Mouse (Mus musculus) monocyte, adult 2 months (primary cell): Measurements from ENCODE around the gene Sdc4.
A peak's percentile ranks its signal among the peaks of the same experiment; 100 is the strongest.

ENCODE experiments used
- DNase-seq, 2 experiments: peaks; one replicate each; pipeline ENCODE4 v3.0.0; 2022; ENCODE audit warnings: low spot score in 2 of 2, low read depth in 1 of 2

Sdc4 gene

DNA sequence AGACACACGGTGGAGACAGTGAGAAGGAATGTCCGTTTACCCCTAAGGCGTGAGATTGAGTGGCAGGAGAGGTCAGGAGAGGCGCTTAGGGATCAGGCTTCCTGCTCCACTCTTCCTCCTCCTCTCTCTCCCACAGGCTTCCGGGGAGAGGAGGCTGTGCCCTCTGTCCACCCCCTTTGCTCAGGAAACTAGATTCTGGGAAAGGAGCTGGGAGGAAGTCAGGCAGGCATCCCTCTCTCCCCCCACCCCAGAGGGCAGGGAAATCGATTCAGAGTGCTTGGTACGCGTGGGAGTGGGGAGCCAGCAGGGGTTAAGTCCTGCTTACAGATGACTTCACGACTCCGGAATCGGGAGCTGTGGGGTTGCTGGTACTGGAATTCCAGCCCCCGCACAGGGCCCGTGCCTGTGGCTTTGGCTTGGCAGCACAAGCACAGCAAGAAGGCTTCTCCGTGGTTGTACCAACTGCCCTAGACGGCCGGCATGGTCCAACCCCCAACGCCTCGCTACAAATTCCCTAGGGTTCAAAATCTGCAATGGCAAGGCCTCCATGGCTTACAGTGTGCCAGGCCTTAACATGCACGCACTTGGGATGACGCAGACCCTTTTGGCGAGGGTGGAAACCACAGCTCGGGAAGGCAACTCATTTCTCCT, 11.0 kb downstream of the Sdc4 start:
- DNase-seq = no peak

DNA sequence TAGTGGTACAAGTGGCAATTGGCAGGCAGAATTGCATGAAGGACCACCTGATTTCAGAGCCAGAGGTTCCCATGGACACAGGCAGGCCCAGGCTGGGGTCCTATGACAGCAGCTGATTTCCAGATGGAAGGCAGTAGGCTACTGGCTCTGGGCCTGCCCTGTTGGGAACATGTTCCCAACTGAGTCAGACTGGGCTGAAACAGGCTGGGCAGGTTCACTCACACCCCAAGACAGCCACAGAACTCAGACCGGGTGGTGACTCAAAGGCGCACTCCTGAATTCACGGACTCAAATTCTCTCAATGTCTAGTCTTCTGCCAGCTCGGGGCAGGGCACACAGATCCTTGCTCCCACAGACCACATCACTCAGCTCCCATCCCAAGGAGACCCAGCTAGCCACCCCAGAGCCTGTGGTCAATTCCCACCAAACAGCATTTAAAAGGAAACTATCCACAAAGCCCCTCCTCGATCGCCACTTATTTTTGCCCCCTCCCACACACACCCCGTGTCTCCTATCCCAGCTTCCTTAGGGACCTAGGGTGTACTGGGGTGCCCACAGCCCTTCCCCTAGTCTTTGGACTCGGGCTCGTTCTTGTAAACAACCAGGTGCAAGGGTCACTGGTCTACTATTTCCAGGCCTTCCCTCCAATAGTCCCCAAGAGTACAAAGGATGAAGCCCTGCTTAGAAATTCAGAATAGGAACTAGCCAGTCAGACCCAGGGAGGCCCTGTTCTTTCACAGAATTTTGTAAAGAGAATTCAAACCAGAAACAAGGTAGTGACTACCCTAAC, 11.8 kb downstream of the Sdc4 start:
- no peak for DNase-seq

DNA sequence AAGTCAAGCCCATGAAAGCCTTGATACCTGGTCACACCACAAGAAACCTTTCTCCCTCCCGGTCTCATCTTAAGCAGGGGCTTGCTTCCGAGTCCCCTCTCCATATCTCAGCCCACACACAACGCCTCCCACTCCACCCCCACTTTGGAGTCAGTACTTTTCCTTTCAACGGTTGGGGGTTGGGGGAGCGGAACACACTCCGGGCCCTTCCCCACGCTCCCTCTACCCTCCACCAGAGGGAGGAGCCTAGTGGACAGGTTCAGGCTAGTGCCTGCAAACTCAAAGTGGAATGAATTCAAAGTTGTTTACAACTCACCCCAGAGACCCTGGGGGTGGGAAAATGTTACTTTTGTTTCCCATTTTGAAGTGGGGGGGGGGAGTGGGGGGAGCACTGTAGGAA, 13.0 kb downstream of the Sdc4 start:
- DNase-seq = no peak

DNA sequence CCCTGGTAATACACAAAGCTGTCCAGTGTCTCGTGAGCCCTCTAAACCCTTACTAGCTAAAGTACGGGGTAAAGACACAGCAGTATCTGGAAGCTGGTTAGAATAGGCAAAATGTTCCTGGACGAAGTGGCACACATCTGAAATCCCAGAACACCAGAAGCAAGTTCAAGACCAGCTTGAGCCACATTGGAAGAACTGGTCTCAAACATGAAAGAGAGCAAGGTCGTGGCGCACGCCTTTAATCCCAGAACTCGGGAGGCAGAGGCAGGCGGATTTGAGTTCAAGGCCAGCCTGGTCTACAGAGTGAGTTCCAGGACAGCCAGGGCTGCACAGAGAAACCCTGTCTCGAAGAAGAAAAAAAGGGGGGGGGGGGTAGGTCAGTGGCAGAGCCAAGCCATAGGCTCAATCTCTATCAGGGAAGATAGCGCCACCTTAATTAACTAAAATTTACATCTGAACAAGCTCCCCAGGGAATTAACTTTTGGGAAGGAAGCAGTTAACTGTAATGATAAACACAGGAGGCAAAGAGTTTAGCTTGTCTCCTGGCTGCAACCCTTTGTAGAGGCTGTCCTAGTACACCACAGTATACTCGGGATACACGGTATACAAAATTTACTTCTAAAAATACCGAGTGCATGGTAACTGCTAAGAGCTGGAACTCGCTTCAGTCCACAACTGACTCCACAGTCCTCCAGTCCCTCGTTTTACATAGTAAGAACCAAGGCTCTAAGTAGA, 13.6 kb downstream of the Sdc4 start:
- DNase-seq = no peak

DNA sequence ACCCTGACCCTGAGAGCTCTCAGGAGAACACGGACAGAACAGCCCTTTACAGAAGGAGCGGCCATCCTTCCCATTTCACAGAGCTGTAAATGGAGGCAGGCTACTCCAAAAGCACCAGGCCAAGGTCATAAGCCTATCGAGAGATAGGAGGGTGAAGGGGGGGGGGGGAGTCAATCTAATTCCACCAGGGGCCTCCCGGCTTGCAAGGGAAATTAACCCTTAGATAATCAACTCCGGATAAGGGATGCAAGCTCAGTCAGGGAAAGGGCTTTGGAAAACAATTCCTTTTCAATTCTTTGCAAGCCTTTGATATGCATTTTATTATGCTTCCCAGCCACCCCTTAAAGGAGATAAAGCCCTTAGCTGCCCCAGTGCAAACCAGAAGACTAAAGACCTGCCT, 15.2 kb downstream of the Sdc4 start:
- no peak for DNase-seq

DNA sequence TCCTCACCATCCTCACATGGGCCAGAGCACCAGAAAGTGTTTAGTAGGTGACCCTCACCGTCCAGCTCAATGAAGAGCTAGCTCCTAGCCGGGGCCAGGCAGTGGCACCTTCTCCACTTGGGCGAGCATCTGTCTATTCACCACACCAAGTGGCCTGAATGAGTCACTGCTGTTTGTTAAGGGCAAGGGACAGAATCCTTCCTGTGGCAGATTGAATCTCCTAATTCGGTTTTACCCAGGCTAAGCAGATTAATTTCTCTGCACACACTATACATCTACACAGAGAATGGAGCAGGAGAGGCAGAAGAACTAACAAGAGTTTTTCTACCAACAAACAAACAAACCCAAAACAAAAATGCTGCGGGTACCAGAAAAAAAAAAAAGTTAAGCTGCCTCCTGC, 16.7 kb downstream of the Sdc4 start:
- DNase-seq = no peak

DNA sequence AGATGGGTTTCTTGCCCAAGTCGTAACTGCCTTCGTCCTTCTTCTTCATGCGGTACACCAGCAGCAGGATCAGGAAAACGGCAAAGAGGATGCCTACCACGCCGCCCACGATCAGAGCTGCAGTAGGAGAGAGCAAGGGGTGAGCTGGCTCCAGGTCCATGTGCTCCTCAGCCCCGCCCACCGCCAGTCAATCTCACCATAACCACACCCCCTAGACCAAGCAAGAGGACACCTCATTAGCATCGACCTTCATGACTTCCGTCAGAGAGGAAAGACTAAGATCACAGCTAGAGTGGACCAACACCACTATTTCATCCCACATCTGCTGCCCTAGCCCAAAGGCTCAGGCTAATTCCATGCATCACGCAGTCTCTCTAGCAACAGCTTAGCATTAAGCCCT, 17.6 kb downstream of the Sdc4 start:
- no peak for DNase-seq

DNA sequence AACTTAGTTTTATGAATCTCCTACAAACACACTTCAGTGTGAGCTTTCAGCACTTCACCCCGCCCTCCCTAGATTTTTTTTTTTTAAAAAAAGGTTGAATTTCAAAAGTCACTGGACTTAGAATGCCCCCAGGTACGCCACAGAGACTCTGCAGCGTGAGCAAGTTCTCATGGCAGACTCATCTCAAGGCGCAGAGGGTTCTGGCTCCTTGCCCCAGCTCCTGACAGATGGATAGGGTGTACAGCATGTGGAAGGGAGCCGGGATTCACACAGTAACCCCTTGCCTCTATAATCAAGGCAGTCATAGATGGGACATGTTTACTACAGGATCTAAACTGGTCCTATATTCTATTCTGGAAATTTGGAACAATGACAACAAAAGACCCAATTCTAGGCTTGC, 18.3 kb downstream of the Sdc4 start:
- DNase-seq = no peak

DNA sequence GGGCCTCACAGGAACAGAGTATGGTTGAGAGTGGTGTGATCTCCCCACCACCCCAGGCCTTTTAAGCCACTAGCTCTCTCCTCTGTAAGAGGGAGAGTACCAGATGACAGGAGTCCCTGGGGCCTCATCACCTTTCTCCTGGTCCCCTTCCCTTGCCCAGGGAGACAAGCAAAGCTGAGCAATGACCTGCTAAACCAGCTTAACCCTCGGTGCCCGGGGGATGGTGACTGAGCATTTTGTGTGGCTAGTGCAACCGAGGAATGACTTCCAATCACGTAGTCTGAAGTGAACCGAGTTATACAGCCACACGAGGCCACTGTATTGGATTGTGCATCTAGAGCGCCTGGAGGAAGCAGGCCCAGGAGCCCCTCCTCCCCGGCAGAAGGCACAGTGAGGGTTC, 19.3 kb downstream of the Sdc4 start:
- no peak for DNase-seq

DNA sequence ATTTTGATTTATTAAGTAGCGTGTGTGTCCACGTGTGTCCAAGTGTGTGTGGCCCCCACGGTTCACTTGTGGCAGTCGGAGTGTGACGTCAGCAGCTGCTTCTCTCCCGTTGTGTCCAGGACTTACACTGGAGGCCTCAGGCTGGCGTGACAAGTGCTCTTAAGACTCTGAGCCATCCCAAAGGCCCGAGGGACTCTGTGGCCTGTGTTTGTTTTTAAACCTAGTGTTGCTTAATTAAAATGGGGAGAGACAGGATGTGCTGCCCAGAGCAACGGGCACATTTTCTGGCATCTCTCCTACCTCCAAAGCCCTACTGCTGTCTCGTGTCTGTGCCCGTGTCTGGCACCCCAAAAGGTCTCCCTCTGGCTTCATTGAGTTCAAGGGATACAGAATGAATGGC, 20.2 kb downstream of the Sdc4 start:
- no peak for DNase-seq

DNA sequence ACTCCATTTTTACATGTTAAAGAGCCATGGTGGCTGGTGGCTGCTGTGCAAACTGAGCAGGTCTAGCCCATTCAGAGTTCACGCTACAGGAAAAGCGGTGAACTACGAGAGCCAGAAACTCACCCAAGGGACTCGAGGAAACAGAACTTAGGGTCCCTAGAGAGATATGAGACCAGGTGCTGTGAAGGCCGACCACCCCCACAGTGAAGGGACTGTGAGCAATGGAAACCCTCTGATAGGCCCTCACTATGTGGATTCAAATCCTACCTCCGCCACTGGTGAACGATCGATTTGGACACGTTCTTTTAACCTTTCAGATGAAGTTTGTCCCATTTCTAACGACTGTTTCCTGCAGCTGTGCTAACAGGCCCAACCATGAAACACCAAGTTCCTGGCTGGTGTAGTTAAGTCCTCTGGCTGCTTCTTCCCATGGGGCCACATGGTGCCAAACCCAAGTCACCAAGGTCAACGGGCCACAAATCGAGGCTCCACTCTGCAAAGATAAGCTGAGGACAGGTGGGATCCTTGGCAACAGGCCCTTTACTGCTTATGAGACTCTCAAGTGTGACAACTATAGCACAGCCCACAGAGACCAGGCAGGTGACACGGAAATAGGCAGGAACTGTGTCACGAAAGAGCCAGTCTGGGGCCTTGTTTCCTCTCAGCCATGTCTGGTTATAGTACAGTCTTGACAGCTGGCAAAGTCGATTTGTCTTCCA, 20.9 kb downstream of the Sdc4 start:
- no peak for DNase-seq

DNA sequence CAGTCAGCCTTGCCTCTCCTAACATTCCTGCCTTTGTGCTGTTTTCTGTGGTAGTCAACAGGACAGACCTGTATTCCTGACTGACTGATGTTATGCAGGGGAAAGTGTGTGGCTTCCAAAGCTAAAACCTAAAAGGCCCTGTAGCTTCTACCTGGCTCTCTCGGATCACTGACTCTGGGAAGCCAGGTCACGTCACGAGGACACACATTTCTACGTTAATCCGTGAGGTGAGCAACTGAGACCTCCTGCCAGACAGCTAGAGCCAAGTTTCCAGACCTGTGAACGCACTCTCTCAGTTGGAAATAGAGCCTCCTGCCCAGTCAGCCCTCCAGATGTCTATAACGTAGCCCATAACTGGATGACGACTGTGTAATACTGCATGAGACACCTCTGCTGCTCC, 21.7 kb downstream of the Sdc4 start:
- no peak for DNase-seq

DNA sequence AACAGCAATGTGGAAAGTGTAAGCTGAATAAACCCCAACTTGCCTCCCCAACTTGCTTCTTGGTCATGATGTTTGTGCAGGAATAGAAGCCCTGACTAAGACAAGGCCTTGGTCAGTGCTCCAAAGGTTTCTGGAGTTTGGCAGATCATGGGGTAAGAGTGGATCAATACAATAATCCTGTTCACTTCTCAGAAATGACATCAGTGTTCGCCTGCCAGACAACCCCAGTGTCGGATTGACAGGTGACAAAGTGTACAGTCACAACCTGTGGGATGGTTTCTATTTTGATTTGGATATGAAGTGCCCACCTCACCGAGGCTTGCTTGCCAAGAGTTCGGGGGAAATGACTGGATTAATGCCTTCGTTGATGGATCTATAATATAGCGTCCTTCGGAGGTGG, 22.4 kb downstream of the Sdc4 start:
- no peak for DNase-seq

DNA sequence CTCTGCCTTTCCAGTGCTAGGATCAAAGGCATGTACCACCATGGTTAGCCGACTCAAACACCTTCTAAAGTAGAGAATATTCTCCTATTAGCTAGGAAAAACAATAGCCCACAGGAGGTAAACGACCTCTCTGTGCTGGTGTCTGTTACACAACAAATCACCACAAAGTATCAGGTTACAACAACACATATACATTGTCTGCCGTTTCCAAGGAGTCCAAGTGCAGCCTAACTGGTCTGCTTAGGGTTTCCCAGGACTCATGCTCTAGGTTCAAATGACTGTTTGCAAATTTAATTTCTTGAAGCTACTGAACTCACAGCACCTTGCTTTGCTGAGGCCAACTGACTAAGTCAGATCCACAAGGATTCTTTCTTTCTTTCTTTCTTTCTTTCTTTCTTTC, 24.2 kb downstream of the Sdc4 start:
- DNase-seq = no peak

DNA sequence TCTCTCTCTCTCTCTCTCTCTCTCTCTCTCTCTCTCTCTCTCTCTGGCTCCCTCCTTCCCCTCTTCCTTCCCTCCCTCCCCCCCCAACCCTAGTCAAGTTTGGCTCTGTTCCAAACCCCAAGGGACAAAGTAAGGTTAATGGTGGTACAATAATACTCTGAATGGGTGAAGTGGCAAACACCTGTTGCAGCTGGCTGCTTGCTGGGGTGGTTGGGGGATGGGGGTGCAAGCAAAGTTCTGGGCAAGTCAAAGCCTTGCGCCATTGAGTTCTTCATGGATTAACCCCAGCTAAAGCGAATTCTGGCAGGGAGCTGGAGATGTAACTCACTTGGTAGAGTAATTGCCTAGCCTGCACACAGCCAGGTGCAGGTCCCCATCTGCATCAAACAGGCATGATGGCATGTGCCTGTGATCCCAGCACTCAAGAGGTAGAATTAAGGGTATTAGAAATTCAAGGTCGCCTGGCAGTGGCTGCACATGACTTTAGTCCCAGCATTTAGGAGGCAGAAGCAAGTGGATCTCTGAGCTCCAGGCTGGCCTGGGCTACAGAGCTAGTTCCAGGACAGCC, 25.3 kb downstream of the Sdc4 start:
- DNase-seq = no peak

DNA sequence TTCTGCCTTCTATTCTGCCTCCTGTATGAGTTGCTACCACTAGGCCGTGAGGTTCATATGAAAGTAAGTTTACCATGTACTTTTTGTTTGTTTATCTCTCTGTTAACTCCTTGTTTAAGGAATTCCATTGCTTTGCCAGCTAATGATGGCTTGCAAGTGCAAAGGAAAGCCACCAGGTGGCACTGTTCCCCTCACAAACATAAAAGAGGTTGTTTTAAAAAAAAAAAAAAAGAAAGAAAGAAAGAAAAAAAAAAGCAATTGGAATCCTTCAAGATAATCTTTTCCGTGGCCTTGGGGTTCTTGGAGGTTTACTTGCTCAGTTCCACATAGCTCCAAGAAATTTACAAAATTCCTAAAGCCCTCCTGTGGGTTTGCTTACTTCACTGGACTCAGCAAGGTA, 26.5 kb downstream of the Sdc4 start:
- no peak for DNase-seq

DNA sequence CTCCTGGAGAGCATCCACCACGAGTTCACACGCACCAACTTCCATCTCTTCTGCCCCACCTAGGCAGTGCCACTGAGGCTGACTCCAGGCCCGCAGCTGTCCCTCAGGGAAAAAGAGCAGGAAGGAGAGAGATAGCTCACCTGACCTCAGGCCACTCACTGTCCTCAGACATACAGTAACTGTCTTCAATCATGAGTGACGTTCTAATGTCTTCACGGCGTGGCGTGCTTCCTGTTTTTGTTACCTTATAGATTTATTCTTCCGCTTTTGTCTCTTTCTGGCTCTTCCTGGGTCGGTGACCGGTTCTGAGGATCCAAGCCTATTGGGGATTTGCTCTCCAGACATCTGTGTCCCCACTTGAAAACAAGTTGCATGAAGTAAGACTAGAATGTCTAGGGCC, 29.1 kb downstream of the Sdc4 start:
- no peak for DNase-seq

DNA sequence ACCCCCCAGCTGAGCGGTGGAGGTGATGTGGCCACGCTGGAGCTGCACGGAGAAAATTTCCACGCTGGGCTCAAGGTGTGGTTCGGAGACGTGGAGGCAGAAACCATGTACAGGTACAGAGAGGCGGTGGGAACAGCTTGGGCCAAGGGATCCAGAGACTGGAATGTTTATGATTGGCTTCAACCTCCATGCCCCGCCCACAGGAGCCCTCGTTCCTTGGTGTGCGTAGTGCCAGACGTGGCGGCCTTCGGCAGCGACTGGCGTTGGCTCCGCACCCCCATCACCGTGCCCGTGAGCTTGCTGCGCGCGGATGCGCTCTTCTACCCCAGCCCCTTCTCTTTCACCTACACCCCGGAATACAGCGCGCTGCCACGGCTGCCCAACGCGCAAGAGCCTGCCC, 29.5 kb downstream of the Sdc4 start:
- DNase-seq = no peak

DNA sequence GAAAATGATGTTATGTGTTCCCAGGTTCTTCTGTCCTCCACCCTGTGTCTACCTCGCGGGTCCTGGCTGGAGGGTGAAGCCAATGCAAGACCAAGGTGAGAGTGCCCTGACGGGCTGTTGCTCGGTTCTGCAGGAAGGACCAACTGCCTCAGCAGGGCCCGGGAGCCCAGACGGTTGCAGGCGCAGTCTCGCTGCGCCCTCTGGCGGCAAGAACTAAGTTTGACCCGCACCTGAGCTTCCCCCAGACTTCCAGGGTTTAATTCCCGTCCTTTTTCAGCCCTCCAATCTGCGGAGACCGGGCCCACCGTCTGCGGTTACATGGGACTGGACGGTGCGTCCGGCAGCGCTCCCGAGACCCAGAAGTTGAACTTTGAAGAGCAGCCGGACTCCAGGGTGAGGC, 36.0 kb downstream of the Sdc4 start:
- peak in 1 of 2 experiments; percentile 18 for DNase-seq

DNA sequence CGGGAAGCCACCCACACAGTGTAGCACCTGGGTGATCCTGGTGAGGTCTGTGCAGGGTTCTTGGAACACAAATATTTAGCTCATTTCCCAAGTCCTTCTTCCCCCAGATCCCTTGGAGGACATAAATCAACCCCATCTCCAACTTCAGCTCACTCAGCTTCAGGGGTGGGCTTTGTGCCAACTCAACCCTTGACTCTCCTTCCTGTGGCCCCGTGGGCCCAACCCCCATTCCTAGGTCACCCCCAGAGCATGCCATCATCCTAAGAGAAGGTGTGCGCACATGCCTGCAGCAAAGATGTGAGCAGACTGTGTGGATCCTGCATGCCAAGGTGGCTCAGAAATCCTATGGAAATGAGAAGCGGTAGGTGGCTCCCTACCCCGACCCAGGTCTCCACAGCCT, 38.2 kb downstream of the Sdc4 start:
- DNase-seq = no peak

DNA sequence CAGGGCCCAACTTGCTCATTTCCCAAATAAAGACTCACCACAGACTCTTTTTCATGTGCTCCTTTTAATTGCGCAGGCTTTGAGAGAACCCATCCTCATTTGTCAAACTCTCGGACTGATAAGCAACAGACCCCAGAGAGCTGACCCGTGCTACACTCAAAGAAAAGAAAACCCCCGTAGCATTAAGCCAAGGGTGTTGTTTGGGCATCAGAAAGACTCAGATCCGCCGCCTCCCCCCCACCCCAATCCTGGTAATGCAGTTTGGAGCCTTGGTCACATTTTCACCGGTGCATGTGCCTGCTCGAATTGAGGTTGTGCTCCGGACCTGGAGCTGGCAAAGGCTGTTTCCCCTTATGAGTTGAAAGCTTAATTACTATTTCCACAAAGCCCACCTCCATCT, 38.6 kb downstream of the Sdc4 start, which contains the start of gene Matn4:
Gene Matn4, minus strand, starts transcription at position 101 of the 400 bp plus-strand sequence.
- DNase-seq = no peak
